Comparison of ENCODE assay signal across 15 mouse cellular contexts in genomic region chr3:105040002-105040401, GRCm38 (mm10). TPM values are rescaled to one million over a fixed set of nuclear protein-coding genes. Genes with fewer than 3 reads are reported as not detected.
DNase-seq lines count a peak whose midpoint lies in the region; ATAC-seq and TF ChIP-seq lines count a peak whose summit lies in the region.
"Had no signal": no experiment of that assay in that cellular context is flagged by ENCODE, and none has a peak within 500 bp of the region (broad histone marks: within the 10 kb centered on the region; RNA-seq: fewer than 3 reads in every experiment).

No protein-coding gene starts in this region.

- no peak for ATAC-seq in heart, embryonic 13.5 days (ENCODE audit: extremely low read depth, insufficient number of reproducible peaks, low FRiP score, low TSS enrichment)
- peak; percentile 41 for ATAC-seq in lung, embryonic 16.5 days (ENCODE audit: low read depth)
- ATAC-seq in neural tube, embryonic 15.5 days (ENCODE audit: low FRiP score), result 0 out of 2 replicates have a peak, but pooled peaks have one; percentile 13

- no peak for TF ChIP-seq POLR2A in lung, adult 2 months (IDR thresholded peaks at IDR 0.05; ENCODE audit: borderline replicate concordance, extremely low read depth, low read depth, low read length)

- peak; percentile 27 for DNase-seq in cerebellum, postnatal 10 days
- DNase-seq in cerebellum, adult 9-10 months, result no peak
- DNase-seq in heart, adult 9 months (ENCODE audit: low spot score in 2 of 2), result no peak
- no peak for DNase-seq in lung, adult 2 months
- DNase-seq in left cerebral cortex, postnatal 36 days (ENCODE audit: low spot score in 2 of 2), result no peak
- DNase-seq: adrenal gland, postnatal 36 days; cerebellum, adult 11-12 months had no signal

- H3K36me3 ChIP-seq in heart, embryonic 13.5 days, result peaks cover 38% of the 10 kb centered on the region
- peaks cover 9% of the 10 kb centered on the region for H3K36me3 ChIP-seq in lung, embryonic 16.5 days (ENCODE audit: control insufficient read depth, insufficient read depth, low read length)
- peaks cover 32% of the 10 kb centered on the region for H3K36me3 ChIP-seq in neural tube, embryonic 15.5 days

- no peaks in the 10 kb centered on the region for H3K9me3 ChIP-seq in heart, embryonic 13.5 days
- H3K9me3 ChIP-seq in lung, embryonic 16.5 days (ENCODE audit: control insufficient read depth, low read length), result no peaks in the 10 kb centered on the region
- H3K9me3 ChIP-seq in neural tube, embryonic 15.5 days (replicated peaks), result no peaks in the 10 kb centered on the region
- H3K9me3 ChIP-seq: embryonic facial prominence, embryonic 15.5 days; hindbrain, embryonic 12.5 days; limb, embryonic 15.5 days had no signal

- intact Hi-C loops in left cerebral cortex, postnatal 36 days (cut with DNase I), result no loop called here

- H3K9ac ChIP-seq in heart, embryonic 13.5 days, result peak overlapping the region; percentile 37; the same call in 1 of the 2 replicates
- H3K9ac ChIP-seq in lung, embryonic 16.5 days (ENCODE audit: low read length), result no peak overlapping the region
- H3K9ac ChIP-seq in neural tube, embryonic 15.5 days (replicated peaks), result no peak overlapping the region
- H3K9ac ChIP-seq: embryonic facial prominence, embryonic 15.5 days; hindbrain, embryonic 12.5 days; limb, embryonic 15.5 days had no signal

- peaks cover 75% of the 10 kb centered on the region for H3K4me1 ChIP-seq in heart, embryonic 13.5 days
- peaks cover 22% of the 10 kb centered on the region for H3K4me1 ChIP-seq in lung, embryonic 16.5 days (replicated peaks; ENCODE audit: control insufficient read depth, insufficient read depth, low read length)
- peaks cover 45% of the 10 kb centered on the region for H3K4me1 ChIP-seq in lung, adult 2 months (ENCODE audit: control insufficient read depth, insufficient read depth, low read length)
- peaks cover 28% of the 10 kb centered on the region for H3K4me1 ChIP-seq in neural tube, embryonic 15.5 days

- H3K27ac ChIP-seq in heart, embryonic 13.5 days (replicated peaks), result peak overlapping the region; percentile 28; the same call in 1 of the 2 replicates
- H3K27ac ChIP-seq in lung, embryonic 16.5 days (ENCODE audit: low read length), result no peak overlapping the region; the same call in 1 of the 2 replicates
- H3K27ac ChIP-seq in neural tube, embryonic 15.5 days (replicated peaks), result 0 out of 2 replicates have a peak overlapping the region, but pooled peaks have one; percentile 8
- H3K27ac ChIP-seq: embryonic facial prominence, embryonic 15.5 days; hindbrain, embryonic 12.5 days; limb, embryonic 15.5 days had no signal

- no peak overlapping the region for H3K4me2 ChIP-seq in heart, embryonic 13.5 days
- H3K4me2 ChIP-seq in lung, embryonic 16.5 days (ENCODE audit: low read depth, low read length), result no peak overlapping the region
- H3K4me2 ChIP-seq in neural tube, embryonic 15.5 days, result no peak overlapping the region
- H3K4me2 ChIP-seq: embryonic facial prominence, embryonic 15.5 days; hindbrain, embryonic 12.5 days; limb, embryonic 15.5 days had no signal

- no peak for TF ChIP-seq CTCF in lung, adult 2 months (IDR thresholded peaks at IDR 0.05; ENCODE audit: insufficient read depth, low read length)

- no peak overlapping the region for H3K4me3 ChIP-seq in heart, embryonic 13.5 days
- H3K4me3 ChIP-seq in lung, embryonic 16.5 days (ENCODE audit: low read length), result no peak overlapping the region
- H3K4me3 ChIP-seq in lung, adult 2 months (replicated peaks; ENCODE audit: extremely low read depth, low read depth, low read length), result no peak overlapping the region
- H3K4me3 ChIP-seq in neural tube, embryonic 15.5 days (replicated peaks), result no peak overlapping the region
- H3K4me3 ChIP-seq: embryonic facial prominence, embryonic 15.5 days; hindbrain, embryonic 12.5 days; limb, embryonic 15.5 days had no signal

- no peaks in the 10 kb centered on the region for H3K27me3 ChIP-seq in heart, embryonic 13.5 days (replicated peaks)
- no peaks in the 10 kb centered on the region for H3K27me3 ChIP-seq in lung, embryonic 16.5 days (ENCODE audit: control insufficient read depth, insufficient read depth, low read depth, low read length)
- H3K27me3 ChIP-seq in neural tube, embryonic 15.5 days (replicated peaks), result no peaks in the 10 kb centered on the region
- H3K27me3 ChIP-seq: embryonic facial prominence, embryonic 15.5 days; hindbrain, embryonic 12.5 days; limb, embryonic 15.5 days had no signal

- WGBS in heart, embryonic 13.5 days, result 38% methylated on average over 8 of the region's 8 CpGs
- 36% methylated on average over 8 of the region's 8 CpGs for WGBS in lung, embryonic 16.5 days
- WGBS in lung, adult 2 months, result 31% methylated on average over 8 of the region's 8 CpGs
- 35% methylated on average over 8 of the region's 8 CpGs for WGBS in neural tube, embryonic 15.5 days

RNA-seq across cellular contexts. Expression of gene Cttnbp2nl, which starts 12.9 kb away (rescaled TPM):
- 24.1 and 26.8 TPM in 2 replicates for polyA plus RNA-seq in heart, embryonic 13.5 days (2015; fragmentation: Nextera tagmentation; extraction: Ambion mirVana)
- polyA plus RNA-seq in lung, embryonic 16.5 days (2015; fragmentation: Nextera tagmentation; extraction: Ambion mirVana), result 36.3 and 38.2 TPM in 2 replicates
- polyA plus RNA-seq in lung, adult 2 months (2012; rRNA removed), result 18.5 and 21.6 TPM in 2 replicates
- 35.8 and 38.8 TPM in 2 replicates for polyA plus RNA-seq in neural tube, embryonic 15.5 days (2015; fragmentation: Nextera tagmentation; extraction: Ambion mirVana)
- total RNA-seq in left cerebral cortex, postnatal 36 days (2021), result 10 to 100 TPM; 24.3 to 25.4 TPM

RNA-seq across cellular contexts. Expression of gene 4930564D02Rik, which starts 26.6 kb away (rescaled TPM):
- polyA plus RNA-seq in heart, embryonic 13.5 days (2015; fragmentation: Nextera tagmentation; extraction: Ambion mirVana), result not detected in 2 replicates
- polyA plus RNA-seq in lung, embryonic 16.5 days (2015; fragmentation: Nextera tagmentation; extraction: Ambion mirVana), result not detected in 2 replicates
- not detected in 2 replicates for polyA plus RNA-seq in lung, adult 2 months (2012; rRNA removed)
- not detected in 2 replicates for polyA plus RNA-seq in neural tube, embryonic 15.5 days (2015; fragmentation: Nextera tagmentation; extraction: Ambion mirVana)
- total RNA-seq in left cerebral cortex, postnatal 36 days (2021), result not detected
- total RNA-seq: adrenal gland, postnatal 36 days; monocyte, adult 5-6 weeks had no signal
- polyA plus RNA-seq: embryonic facial prominence, embryonic 15.5 days; hindbrain, embryonic 12.5 days; kidney, embryonic 16.5 days; limb, embryonic 15.5 days had no signal

Comparison
In these comparisons a context has a peak if more than half of its experiments do, and no peak if none do; other contexts are left out.
1. DNase-seq: peak in cerebellum, postnatal 10 days (2 of 2); none in cerebellum, adult 9-10 months (single experiment), heart, adult 9 months (0 of 2), lung, adult 2 months (single experiment) and left cerebral cortex, postnatal 36 days (0 of 2).